Mouse (Mus musculus) midbrain, embryonic 10.5 days (tissue): ENCODE measurements around the gene Lypd4. TPM values are rescaled to one million over a fixed set of nuclear protein-coding genes. Genes with fewer than 3 reads are reported as not detected.

ENCODE experiments used
- DNase-seq: peaks from one replicate; pipeline ENCODE4 v3.0.0-alpha.2; 2017; ENCODE audit warnings: low spot score
- H3K27ac ChIP-seq: fragments of 300-500 bp; sonication (generic); replicated peaks from 2 replicates; pipeline ENCODE4 v1.5.1; 2016; ENCODE audit warnings: mild to moderate bottlenecking
- H3K27me3 ChIP-seq: fragments of 300-500 bp; sonication (generic); 2 replicates; pipeline ENCODE4 v1.6.1; 2016; ENCODE audit warnings: low read depth, mild to moderate bottlenecking; ENCODE audit not compliant: poor library complexity, severe bottlenecking
- H3K36me3 ChIP-seq: fragments of 300-500 bp; sonication (generic); 2 replicates; pipeline ENCODE4 v1.6.1; 2016; ENCODE audit warnings: mild to moderate bottlenecking, moderate library complexity
- H3K4me1 ChIP-seq: fragments of 300-500 bp; sonication (generic); 2 replicates; pipeline ENCODE4 v1.6.1; 2016
- H3K4me3 ChIP-seq: fragments of 300-500 bp; sonication (generic); 2 replicates; pipeline ENCODE4 v1.5.1; 2016; ENCODE audit warnings: mild to moderate bottlenecking, moderate library complexity
- H3K9me3 ChIP-seq: fragments of 300-500 bp; sonication (generic); replicated peaks from 2 replicates; pipeline ENCODE4 v1.6.1; 2016; ENCODE audit warnings: mild to moderate bottlenecking
- WGBS: fragments of 180-500 bp; shearing (Covaris S2); methylation state at CpG from one replicate; pipeline ENCODE4 v1.1.7; 2016; 5-methylcytosine and 5-hydroxymethylcytosine counted together
- polyA plus RNA-seq: library from polyadenylated mRNA; unstranded; fragments of >200 nt; fragmentation: Nextera tagmentation; extraction: Ambion mirVana; gene quantifications from 2 replicates; pipeline ENCODE4 v1.2.1, GENCODE M21; 2016

Lypd4 gene
- polyA plus RNA-seq, 1 experiment from 2014 or later, result not detected

DNA sequence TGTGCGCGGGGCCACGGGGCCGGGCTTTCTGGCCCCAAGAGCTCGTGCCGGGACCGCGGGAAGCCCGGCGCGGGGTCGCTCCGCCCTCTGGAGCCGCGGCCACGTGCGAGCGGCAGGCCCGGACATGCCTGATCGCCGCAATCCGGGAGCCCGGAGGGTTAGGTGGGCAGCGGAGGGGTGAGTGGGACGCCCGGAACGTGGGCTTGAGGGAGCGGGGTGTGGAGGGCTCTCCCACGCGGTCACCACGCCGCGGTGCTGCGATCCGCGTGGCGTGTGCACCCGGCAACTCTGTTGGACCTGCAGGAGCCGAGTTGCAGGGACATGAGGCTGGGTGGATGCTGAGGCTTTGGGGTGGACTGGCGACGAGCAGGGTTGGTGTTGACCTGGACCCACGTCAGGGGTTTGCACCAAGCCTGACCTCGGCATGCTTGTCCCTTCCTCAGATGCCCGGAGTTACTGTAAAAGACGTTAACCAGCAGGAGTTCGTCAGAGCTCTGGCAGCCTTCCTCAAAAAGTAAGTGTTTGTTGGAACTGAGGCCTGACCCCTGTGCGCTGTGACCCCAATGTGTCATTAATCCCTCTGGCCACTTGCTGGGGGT, 15.1 kb upstream of the Lypd4 start:
- Histone ChIP-seq H3K4me3 (peak overlapping the region; percentile 99), H3K9me3 (no peaks in the 10 kb centered on the region), H3K27me3 (no peaks in the 10 kb centered on the region), H3K36me3 (peaks cover 46% of the 10 kb centered on the region), H3K27ac (peak overlapping the region; percentile 100), H3K4me1 (peaks cover 39% of the 10 kb centered on the region)
- no peak for DNase-seq
- WGBS, result under 1% methylated on average over 47 of the region's 47 CpGs

DNA sequence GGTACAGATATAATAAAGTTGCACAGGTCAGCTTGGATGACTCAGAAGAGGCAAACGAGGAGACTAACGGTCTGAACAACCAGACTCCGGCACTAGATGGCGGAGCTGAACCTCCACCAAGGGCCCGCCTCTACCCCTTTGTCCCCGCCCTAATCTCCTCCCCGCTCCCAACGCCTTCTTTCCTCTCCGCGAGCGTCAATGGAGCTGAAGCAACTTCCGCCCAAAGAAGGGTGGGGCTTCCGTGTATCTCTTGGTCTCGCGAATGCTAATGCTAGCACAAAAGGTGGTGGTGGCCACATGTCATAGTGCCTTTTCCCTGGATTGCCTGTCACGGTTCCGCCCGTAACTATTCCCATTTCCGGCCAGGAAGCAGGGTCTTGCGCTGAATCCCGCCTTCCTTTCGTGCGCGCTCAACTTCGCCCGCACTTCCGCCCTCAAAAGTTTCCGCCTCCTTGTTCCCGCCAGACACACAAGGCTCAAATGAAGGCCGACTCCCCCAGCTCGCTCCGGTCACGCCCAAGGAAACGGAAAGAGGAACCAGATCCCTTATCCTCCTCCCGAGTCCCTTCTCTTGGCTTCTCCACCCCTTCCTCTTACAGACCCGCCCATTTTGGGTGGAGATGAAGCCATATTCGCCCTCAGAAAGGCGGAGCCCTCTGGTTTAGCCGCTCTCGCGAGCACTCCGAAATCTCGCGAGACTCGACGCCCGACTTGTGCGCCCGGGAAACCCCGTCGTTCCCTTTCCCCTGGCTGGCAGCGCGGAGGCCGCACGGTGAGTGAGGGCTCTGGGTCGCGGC, 14.4 kb upstream of the Lypd4 start, which contains the start of gene Rps19:
Rps19 (plus strand) TSS at position 476 of the 797 bp plus-strand sequence.
- Histone ChIP-seq H3K9me3 (no peaks in the 10 kb centered on the region), H3K36me3 (peaks cover 39% of the 10 kb centered on the region), H3K4me1 (peaks cover 46% of the 10 kb centered on the region), H3K27ac (peak within 1 kb of the TSS; percentile 100), H3K27me3 (no peaks in the 10 kb centered on the region), H3K4me3 (peak within 1 kb of the TSS; percentile 99)
- peak; percentile 98 for DNase-seq
- under 1% methylated on average over 57 of the region's 57 CpGs for WGBS

DNA sequence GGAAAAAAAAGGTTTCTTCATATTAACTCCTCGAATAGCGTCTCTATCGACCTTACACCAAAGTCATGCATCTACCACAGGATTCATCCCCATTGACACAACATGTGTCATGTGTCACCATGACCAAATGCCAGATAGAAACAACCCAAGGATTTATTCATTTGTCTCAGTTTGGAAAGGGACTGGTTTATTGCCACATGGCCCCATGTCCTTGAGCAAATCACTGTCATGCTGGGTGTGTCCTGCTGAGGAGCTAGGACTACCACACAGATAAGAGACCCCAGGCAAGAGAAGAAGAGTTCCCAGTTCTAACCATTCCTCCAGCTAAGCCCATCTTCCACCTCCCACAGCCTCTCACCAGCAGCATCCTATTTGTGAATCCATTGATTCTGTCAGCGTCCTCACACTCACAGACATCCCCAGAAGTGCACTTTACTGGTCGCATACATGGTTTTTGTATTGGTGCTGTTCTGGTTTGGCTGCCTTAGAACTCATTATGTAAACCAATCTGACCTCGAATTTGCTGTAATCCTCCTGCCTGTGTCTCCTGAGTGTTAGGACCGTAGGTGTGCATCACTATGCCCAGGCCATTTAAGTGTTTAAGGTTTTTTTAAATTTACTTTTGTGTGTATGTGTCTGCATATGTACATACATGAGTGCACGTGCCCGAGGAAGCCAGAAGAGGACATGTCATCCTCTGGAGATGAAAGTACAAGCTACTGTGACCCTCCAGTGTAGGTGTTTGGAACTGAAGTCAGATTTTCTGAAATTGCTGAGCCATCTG, 12.9 kb upstream of the Lypd4 start:
- WGBS, result 92% methylated on average over 9 of the region's 9 CpGs
- Histone ChIP-seq H3K36me3 (peaks cover 24% of the 10 kb centered on the region), H3K27me3 (no peaks in the 10 kb centered on the region)

DNA sequence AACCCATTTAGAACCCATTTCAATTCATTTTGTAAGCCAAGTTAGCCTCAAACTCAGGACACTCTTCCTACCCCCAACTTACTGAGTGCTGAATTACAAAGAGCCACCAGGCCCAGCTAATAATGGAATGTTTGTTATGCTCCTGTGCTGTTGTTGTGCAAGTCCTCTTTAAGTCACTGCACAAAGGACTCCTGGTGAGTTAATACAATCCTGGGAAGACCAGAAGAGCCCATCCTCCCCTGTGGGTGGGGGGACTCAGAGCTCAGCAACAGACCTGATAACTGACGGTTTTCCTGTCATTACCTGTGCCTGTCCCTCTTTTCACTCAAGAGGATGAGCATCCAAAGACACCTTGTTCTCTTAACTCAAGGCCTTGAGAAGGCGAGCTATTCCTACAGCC, 9.9 kb upstream of the Lypd4 start:
- no peak overlapping the region for H3K4me3 ChIP-seq
- 18% methylated on average over 2 of the region's 2 CpGs for WGBS
- H3K36me3 ChIP-seq, result no peaks in the 10 kb centered on the region
- peak overlapping the region; percentile 35; the same call in 1 of the 2 replicates for H3K27ac ChIP-seq
- no peaks in the 10 kb centered on the region for H3K27me3 ChIP-seq
- DNase-seq, result no peak
- H3K4me1 ChIP-seq, result peaks cover 19% of the 10 kb centered on the region
- H3K9me3 ChIP-seq, result no peaks in the 10 kb centered on the region

More for the DNA sequence above, 12.9 kb upstream of the Lypd4 start:
- DNase-seq, result no peak
- Histone ChIP-seq H3K9me3 (no peaks in the 10 kb centered on the region), H3K4me3 (no peak overlapping the region), H3K4me1 (peaks cover 35% of the 10 kb centered on the region), H3K27ac (no peak overlapping the region)

DNA sequence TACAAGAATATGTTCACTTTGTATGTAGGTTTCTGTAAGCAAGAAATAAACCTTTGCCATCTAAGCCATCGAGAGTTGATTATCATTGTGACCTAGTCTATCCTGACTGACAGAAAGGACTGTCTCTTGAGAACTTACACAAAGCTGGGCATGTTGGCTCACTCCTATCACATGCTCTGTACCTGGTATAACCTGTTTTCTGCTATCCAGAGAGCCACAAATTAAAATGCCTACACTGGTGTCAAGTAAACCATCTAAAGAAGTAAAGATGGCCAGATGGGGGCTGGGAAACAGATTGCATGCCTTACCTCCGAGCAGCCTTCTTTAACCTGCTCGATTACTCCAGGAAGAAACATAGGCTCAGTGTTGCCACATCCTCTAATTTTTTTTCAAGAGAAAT, 7.8 kb upstream of the Lypd4 start:
- H3K4me3 ChIP-seq, result no peak overlapping the region
- 90% methylated on average over 3 of the region's 3 CpGs for WGBS
- DNase-seq, result no peak

DNA sequence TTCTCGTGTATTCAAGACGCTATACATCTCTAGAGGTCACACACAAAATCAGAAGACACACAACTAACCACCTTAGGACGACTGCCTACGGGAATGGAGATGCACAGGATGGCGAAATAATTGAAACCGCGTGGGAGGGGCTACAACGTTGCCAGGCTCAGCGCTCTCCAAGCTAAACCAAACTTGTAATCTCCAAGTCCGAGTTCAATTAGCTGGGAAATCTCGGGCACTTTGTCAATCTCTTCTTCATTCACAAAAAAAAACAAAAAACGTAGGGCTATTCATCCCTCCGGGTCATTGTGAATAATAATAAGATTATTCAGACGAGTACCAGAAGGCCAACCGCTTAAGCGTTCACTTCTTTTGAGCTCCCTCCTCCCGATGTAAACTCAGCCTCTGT, 661 bp downstream of the Lypd4 start:
- WGBS, result 62% methylated on average over 17 of the region's 17 CpGs
- Histone ChIP-seq H3K9me3 (0 out of 2 replicates have a peak, but pooled peaks cover 6% of the 10 kb centered on the region), H3K27me3 (peaks cover 20% of the 10 kb centered on the region), H3K36me3 (no peaks in the 10 kb centered on the region), H3K4me1 (peaks cover 11% of the 10 kb centered on the region), H3K4me3 (no peak overlapping the region), H3K27ac (no peak overlapping the region)
- peak; percentile 13 for DNase-seq

More for the DNA sequence above, 7.8 kb upstream of the Lypd4 start:
- H3K9me3 ChIP-seq, result no peaks in the 10 kb centered on the region
- H3K4me1 ChIP-seq, result peaks cover 19% of the 10 kb centered on the region
- H3K36me3 ChIP-seq, result no peaks in the 10 kb centered on the region
- no peak overlapping the region for H3K27ac ChIP-seq
- no peaks in the 10 kb centered on the region for H3K27me3 ChIP-seq

DNA sequence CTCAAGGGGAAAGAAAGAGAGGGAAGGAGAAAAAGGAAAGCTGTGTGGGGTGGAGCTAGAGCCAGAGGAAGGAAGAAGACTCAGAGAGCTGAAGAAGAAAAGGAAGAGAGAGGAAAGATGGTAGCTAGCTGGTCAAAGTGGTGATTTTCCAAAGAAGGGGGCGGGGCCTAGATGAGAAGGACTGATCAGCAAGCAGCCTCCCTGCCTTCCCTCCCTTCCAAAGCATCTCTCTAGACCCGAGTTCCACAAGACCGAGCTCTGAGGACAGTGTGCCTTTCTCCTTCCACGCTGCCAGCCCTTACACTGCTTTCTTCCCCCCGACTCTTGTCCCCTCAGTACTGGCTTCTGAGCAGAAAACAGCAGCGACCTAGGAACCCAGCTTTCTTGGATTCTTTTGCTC, 5.6 kb downstream of the Lypd4 start:
- H3K27ac ChIP-seq, result no peak overlapping the region
- peaks cover 6% of the 10 kb centered on the region for H3K4me1 ChIP-seq
- H3K4me3 ChIP-seq, result no peak overlapping the region
- no peaks in the 10 kb centered on the region for H3K36me3 ChIP-seq
- WGBS, result 26% methylated on average over 6 of the region's 6 CpGs
- no peaks in the 10 kb centered on the region for H3K9me3 ChIP-seq
- no peak for DNase-seq
- H3K27me3 ChIP-seq, result peaks cover 7% of the 10 kb centered on the region

DNA sequence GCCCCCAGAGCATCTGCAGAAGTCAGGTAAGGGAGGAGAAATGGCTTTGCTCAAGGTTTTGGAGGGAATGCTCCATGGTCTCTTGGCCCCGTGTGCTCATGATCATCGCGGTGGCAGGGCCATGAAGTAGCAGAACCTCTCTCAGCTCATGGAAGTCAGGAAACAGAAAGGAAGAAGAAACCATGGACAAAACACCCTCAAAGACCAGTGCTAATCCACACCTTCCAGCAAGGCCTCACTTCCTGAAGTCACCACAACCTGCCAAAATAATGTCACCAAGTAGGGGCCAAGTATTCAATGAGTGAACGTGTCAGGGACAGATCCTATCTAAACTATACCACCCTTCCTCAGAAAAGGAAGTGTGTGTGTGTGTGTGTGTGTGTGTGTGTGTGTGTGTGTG, 6.9 kb downstream of the Lypd4 start:
- Histone ChIP-seq H3K4me1 (peaks cover 6% of the 10 kb centered on the region), H3K4me3 (no peak overlapping the region), H3K9me3 (no peaks in the 10 kb centered on the region), H3K27me3 (no peaks in the 10 kb centered on the region; the same call in 1 of the 2 replicates), H3K27ac (no peak overlapping the region), H3K36me3 (no peaks in the 10 kb centered on the region)
- 90% methylated on average over 4 of the region's 4 CpGs for WGBS
- DNase-seq, result no peak

DNA sequence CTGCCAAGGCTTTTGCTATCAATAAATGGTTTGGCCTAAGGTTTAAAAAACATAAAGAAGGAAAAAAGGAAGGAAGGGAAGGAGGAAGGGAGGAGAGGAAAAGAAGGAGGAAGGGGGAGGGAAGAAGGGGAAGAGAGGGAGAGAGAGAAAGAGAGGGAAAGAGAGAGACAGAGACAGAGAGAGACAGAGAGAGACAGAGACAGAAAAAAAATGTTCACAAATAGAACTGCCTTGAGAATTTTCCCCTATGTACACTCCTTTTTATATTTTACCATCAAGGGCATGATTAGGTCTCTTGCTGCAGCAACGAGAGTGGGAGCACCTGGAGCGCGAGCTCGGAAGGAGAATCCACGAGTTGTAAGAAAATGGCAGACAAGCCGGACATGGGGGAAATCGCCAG, 7.8 kb downstream of the Lypd4 start, which contains the start of gene Gm9844:
Gm9844 (plus strand) TSS at position 301 of the 400 bp plus-strand sequence.
- Histone ChIP-seq H3K4me3 (no peak within 1 kb of the TSS), H3K27me3 (no peaks in the 10 kb centered on the region; the same call in 1 of the 2 replicates), H3K9me3 (no peaks in the 10 kb centered on the region), H3K36me3 (no peaks in the 10 kb centered on the region), H3K27ac (no peak within 1 kb of the TSS), H3K4me1 (peaks cover 9% of the 10 kb centered on the region)
- DNase-seq, result no peak
- WGBS, result 89% methylated on average over 7 of the region's 7 CpGs

DNA sequence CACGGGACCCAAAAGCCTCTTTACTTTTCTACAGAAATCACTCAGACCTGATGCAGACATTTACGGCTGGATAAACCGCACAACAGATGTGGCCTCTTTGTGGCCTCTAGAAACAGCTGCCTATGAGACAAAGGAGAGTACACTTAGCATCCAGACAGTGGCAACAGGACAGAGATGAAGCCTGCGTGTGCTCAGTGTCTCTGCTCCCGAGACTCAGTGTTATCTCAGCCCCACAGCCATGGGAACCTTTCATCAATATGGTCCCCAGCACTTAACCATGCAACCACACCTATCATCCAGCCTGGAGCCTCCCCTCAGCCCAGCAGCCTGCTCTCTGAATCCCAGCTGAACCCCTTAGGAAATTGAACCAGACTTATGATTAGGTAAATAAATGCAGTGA, 10.5 kb downstream of the Lypd4 start:
- H3K27ac ChIP-seq, result no peak overlapping the region
- DNase-seq, result no peak
- H3K36me3 ChIP-seq, result no peaks in the 10 kb centered on the region
- WGBS, result 85% methylated on average over 5 of the region's 5 CpGs
- no peaks in the 10 kb centered on the region for H3K27me3 ChIP-seq
- no peaks in the 10 kb centered on the region for H3K9me3 ChIP-seq
- H3K4me3 ChIP-seq, result no peak overlapping the region
- peaks cover 12% of the 10 kb centered on the region for H3K4me1 ChIP-seq

DNA sequence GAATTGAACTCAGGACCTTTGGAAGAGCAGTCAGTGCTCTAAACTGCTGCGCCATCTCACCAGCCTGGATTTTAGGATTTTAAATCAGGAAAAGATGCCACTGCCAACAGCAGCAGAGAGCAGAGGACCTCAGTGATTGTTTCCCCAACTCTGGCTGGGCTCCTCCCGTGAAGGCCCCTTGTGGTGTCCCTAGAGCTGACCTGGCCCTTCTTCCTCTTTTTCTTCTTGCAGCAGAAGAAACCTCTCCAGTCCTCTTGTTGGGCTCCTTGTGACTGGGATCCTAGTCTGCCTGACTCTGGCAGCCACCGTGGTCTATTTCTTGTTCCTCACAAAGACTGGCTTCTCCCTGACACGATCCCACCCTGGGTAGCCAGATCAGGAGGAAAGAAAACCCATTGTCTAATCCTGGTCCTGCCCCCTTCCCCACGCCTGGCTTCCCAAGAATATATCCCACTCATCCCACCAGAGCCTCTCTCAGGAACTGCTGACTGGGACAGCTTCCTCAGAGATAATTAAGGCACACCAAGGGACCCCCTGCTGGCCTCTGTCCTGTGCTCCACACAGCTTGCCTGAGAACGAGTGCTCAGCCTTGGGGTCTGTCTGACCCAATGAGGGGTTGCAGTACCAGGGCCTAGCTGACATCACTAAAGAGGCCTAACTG, 13.2 kb downstream of the Lypd4 start:
- no peak for DNase-seq
- Histone ChIP-seq H3K9me3 (no peaks in the 10 kb centered on the region), H3K27ac (peak overlapping the region; percentile 23; the same call in 1 of the 2 replicates), H3K4me3 (no peak overlapping the region), H3K36me3 (no peaks in the 10 kb centered on the region), H3K27me3 (no peaks in the 10 kb centered on the region), H3K4me1 (peaks cover 14% of the 10 kb centered on the region)
- WGBS, result 33% methylated on average over 6 of the region's 6 CpGs

DNA sequence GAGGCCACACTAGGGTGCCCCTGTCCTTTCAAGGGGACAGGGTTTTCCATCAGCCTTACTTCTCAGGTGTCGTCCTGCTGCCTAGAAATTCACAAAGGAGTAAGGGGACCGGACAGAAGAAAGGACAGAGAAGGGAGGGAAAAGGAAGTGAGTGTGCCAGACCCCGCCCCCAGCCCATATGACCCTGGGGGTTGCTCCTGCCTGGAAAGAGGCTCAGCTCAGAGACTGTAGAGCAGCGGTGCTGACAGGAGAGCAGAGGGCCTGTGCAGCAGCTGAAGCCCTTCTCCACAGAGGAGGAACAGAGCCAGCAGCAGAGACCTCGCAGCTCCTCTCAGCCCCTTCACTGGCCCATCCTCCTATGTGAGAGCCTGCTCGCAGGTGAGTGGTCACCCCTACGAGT, 16.0 kb downstream of the Lypd4 start:
- DNase-seq, result no peak
- Histone ChIP-seq H3K4me3 (no peak overlapping the region), H3K9me3 (no peaks in the 10 kb centered on the region), H3K27me3 (no peaks in the 10 kb centered on the region), H3K36me3 (no peaks in the 10 kb centered on the region), H3K4me1 (peaks cover 22% of the 10 kb centered on the region), H3K27ac (peak overlapping the region; percentile 70)
- WGBS, result 48% methylated on average over 7 of the region's 7 CpGs
